Mouse (Mus musculus) spleen, adult 12 weeks (tissue): ENCODE results near the gene Dnajb8.

Source experiments
- DNase-seq: peaks from one replicate; pipeline ENCODE4 v3.0.0; 2022; ENCODE audit warnings: low spot score

Gene Dnajb8

DNA sequence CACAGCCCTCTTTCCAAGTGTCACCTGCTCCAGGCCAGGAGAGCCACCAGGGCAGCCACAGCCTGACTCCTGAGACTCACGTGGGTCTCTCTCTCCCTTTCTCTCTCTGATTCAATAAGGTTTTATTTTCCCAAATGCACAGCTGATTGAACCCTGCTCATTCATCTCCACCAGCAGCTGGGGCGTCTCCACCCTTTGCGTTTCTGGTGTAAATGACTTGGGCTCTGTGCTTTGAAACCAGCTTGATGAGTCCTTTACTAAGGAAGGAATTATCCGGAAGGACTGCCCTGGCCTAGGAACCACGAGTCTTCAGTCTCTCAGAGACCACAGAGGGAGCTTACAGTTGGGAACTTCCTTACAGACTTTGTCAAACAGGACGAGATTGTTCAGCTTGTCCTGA is 10.2 kb downstream of the Dnajb8 start:
- DNase-seq = no peak

DNA sequence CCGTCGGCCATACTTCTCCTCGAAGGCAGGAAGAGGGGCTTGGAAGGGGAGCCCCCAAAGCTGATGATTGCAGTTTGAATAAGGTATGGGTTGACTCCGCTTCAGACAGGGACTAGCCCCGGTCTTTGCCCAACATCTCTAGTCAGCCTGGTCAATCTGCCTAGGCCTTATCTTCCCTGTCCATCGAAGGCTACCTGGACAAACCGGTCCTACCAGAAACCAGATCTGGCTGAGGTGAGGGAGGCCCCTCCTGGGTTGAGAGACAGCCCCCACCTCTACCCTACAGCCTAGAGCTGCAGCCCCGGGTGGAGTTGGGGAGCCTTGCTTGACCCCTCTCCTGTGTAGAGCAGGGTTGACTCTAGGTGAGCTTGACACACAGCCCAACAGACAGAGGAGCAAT is 11.9 kb downstream of the Dnajb8 start:
- DNase-seq = no peak

DNA sequence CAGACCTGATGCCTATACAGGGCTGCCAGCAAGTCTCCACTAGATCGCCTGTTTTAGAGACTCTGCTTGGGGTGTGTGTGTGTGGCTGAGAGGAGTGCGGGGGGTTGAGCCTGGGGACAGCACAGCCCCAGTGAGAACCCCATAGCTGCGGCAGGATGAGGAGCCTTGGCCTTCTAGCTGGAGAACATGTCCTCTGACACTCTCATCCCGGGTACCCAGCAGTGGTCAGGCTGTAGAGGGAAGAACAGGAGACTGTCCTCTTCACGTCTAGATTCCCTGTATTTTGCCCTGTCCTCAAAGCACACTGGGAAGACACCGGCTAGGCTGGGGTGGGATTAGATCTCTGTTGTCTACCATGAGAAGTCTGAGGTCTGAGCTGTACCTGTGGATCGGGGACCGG is 13.4 kb downstream of the Dnajb8 start:
- no peak for DNase-seq

- no peak for DNase-seq
Measured at GRCm38 (mm10) chr6:88235983-88236382, 13.9 kb downstream of the Dnajb8 start.

GRCm38 (mm10) chr6:88236513-88236912 is 14.4 kb downstream of the Dnajb8 start:
- no peak for DNase-seq

GRCm38 (mm10) chr6:88242604-88243003 is 20.5 kb downstream of the Dnajb8 start:
- no peak for DNase-seq

GRCm38 (mm10) chr6:88249231-88249630 is 27.2 kb downstream of the Dnajb8 start:
- DNase-seq = no peak

GRCm38 (mm10) chr6:88251396-88251795 is 29.3 kb downstream of the Dnajb8 start:
- no peak for DNase-seq

GRCm38 (mm10) chr6:88251798-88252478 is 29.9 kb downstream of the Dnajb8 start:
- DNase-seq = no peak

GRCm38 (mm10) chr6:88254082-88254481 is 32.0 kb downstream of the Dnajb8 start:
- no peak for DNase-seq

- no peak for DNase-seq
Measured at GRCm38 (mm10) chr6:88255435-88255834, 33.4 kb downstream of the Dnajb8 start.

- DNase-seq = no peak
Measured at GRCm38 (mm10) chr6:88259621-88260020, 37.6 kb downstream of the Dnajb8 start.

DNA sequence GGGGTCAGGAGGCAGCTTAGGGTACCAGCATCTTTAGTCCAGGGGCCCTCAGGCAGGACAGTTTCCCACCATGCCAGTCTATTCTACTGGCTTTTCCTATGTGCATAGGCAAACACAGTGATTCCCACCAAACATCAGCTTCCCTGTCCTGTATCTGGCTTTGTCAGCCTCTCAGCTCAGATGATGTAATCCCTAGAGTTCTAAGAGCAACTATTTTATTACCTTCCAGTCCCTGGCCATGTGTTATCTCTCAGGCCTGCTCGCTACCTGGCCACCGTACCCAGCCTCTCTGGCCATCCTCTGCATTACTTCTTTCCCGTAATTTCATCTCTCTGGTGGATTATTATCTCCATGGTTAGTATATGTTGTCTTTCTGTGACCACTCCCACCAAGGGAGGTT is 38.6 kb downstream of the Dnajb8 start:
- DNase-seq = no peak

DNA sequence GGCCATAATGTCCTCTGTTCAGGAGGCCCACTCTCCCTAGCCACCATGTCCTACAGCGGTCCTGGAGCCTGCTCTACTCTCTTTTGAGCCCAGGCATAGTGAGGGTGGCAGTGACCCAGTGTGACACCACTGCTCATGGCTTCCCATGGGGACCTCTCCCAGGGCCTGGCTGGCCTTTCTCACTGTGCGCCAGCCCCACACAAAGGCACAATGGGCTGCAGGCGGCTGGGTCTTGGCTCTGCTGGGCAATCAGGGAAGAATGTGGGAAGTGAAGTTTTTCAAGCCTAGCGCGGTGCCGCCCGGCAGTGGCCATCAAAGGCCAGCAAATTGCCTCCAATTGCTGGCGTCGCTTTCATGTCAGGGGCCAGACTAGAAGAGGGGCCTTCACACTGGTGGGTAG is 40.1 kb downstream of the Dnajb8 start:
- DNase-seq = no peak

DNA sequence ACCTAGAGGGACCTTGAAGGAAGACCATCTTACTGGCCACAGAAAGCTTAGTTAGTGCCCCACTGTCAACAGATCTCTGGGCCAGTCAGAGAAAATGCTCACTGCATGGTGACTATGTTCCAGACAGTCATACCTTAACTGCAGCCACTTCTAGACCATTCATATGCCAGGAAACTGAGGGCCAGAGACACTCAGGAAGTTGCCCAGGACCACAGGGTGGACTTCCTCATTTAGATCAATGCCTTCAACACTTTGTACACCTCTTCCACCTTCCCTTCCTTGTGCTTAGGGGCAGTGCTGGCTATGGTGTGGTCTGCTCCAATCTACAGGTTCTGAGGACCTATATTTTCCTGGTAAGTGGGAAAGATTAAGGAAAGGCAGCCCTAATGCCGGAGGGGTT is 43.3 kb downstream of the Dnajb8 start:
- DNase-seq = no peak

- DNase-seq = no peak
Measured at GRCm38 (mm10) chr6:88266055-88266454, 44.0 kb downstream of the Dnajb8 start.

DNA sequence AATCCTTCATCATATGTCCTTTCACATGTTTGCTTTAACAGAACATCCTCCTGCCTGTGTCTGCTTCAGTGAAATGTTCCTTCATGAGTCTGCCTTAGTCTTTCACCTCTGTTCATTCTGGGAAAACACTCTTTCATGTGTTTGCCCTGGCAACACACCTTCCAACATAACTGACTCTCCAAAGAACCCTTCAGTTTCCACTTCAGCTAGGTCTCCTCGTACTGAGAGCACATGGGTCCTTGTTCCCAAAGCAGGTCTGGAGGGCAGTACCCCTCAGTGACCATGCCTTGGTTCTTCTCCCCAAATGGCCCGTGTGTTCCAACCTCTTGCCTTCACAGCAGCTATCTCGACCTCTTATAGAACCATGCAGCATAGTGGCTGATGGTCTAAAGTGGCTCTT is 45.0 kb downstream of the Dnajb8 start:
- DNase-seq = no peak

- no peak for DNase-seq
Measured at GRCm38 (mm10) chr6:88267970-88268369, 45.9 kb downstream of the Dnajb8 start.

GRCm38 (mm10) chr6:88274623-88275022 is 52.6 kb downstream of the Dnajb8 start:
- DNase-seq = no peak

- DNase-seq = no peak
Measured at GRCm38 (mm10) chr6:88276221-88276620, 54.2 kb downstream of the Dnajb8 start.

- DNase-seq = no peak
Measured at GRCm38 (mm10) chr6:88277242-88277641, 55.2 kb downstream of the Dnajb8 start.

- no peak for DNase-seq
Measured at GRCm38 (mm10) chr6:88278141-88278540, 56.1 kb downstream of the Dnajb8 start.

DNA sequence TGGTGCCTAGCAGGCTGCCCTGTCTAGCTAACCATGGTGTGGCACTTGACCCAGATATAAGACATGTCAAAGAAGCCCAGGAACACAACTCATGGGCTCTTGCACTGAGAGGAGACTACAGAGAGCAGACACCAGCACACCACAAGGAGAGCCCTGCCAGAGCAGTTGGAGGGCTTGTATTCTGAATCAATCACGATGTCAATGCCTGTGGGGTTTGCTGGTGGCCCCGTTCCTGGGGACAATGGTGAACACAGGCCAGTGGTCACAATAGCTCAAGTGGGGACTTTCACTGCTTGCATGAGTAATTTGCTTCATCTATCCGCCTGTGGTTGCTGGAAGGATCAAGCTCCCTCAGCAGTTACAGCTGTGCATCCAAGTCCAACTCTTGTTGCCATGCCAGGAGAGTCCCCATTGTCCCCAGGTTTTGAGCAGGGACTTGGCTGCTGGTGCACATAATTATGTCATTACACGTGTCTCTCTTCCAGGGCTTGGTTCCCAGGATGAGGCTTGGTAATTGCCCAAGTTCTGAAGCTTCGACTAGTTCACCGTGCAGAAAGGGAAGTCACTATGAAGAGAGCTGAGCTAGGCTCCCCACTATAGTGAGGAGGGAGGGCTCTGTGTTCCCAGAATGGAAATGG is 68.2 kb downstream of the Dnajb8 start:
- no peak for DNase-seq

DNA sequence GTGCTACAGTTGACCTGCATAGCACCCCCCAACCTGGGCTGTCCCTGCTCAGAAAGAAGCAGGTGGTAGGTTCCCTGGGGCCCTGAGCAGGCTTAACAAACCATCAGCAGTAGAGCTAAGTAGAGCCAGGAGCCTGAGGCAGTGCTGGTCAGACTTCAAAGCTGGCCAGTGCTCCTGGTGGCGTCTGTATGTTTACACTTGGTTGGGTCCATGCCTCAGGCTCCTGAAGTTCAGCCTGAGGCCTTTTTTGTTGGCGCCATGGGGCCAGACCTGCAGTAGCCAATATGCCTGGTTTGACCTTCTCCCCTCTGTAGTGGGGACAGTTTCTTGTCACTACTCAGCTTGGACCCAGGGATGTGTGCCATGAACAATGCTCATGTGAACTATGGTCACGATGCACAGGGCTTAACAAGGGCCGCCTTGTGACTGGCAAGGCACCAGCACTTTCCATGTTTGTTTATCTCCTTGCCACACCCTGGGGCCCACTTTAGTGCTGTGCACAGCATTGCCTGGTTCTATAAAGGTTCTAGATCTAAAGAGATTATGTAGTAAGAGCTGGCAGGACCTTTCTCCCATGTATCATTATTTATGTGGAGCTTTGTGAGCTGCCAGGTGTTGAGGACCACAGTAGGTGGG is 70.3 kb downstream of the Dnajb8 start:
- no peak for DNase-seq
